Mouse (Mus musculus) mature B cell (primary cell): ENCODE results near the gene Tmem163.

Source experiments
- in situ Hi-C: fragments of 300-500 bp; cut with MboI; formaldehyde crosslinking; loops from 2 replicates; pipeline ENCODE4 v1.14.3; 2019

Gene Tmem163

GRCm38 (mm10) chr1:127500701-127501100 is 178.6 kb downstream of the Tmem163 start:
- in situ Hi-C loops, result loop anchor here (10.0 kb wide), 1 partner anchor 264 kb away; no protein-coding TSS in a partner anchor

- in situ Hi-C loops, result loop anchor here (10.0 kb wide), 1 partner anchor 265 kb away; no protein-coding TSS in a partner anchor
Observed at GRCm38 (mm10) chr1:127500219-127500618, 179.1 kb downstream of the Tmem163 start.

- in situ Hi-C loops, result loop anchor here (5.0 kb wide), 1 partner anchor 189 kb away; no protein-coding TSS in a partner anchor
Observed at GRCm38 (mm10) chr1:127498746-127499145, 180.6 kb downstream of the Tmem163 start.

GRCm38 (mm10) chr1:127496737-127497543 is 182.4 kb downstream of the Tmem163 start:
- in situ Hi-C loops, result loop anchor here (5.0 kb wide), 1 partner anchor 190 kb away; no protein-coding TSS in a partner anchor

DNA sequence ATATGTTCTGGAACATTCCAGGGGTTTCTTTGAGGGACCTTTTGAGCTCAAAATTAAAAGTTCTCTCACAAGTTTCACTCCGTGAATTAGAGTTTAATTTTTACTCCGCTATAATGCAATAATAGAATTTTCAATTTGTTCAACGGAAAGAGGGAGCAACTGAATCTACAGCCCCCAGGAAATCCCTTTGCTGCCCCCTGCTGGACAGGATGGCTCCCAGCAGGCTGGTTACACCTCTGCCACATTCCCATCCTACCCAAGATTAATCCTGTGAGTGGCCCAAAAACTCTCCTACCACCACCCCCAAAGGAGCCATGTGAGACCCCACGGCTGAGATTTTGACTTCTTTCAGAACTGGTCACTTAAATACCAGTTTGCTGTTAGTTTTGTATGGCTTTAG is 192.2 kb downstream of the Tmem163 start:
- in situ Hi-C loops, result no loop called here

DNA sequence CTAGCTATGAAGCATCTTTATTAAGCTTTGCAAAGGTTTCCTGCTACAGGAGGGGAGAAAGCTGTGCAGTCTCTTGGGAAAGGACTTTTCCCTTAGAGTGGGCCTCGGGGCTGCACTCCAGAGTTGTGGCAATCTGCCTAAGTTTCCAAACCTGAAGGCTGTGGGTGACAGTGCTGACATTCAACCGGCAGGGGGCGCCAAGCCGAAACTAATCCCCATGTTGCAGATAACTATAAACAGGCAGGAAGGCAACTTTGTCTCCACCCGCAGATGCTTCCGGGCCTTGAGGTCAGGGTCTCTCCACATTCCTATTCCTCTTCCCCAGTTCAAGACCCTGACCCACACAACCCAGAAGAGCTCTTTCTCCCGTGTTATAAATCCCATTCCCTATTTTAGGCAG is 194.5 kb downstream of the Tmem163 start:
- in situ Hi-C loops, result no loop called here

DNA sequence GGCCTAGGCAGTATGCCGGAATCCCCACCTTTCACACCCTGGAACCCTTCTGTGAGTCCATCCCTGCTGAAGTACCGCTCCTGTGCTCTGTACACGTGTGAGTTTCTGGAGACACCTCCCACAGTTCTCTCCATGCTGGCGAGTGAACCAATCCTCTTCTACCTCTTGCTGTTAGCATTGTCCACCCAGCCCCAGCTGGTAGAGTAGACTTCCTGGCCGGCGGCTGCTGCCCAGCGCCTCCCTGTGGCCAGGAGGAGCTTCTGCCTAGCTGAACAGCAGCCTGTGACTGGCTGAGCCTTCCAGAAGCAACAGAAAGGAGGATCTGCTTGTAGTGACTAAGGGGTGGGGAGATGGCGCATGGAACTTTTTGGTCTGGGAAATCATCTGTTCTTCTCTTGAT is 195.2 kb downstream of the Tmem163 start:
- in situ Hi-C loops, result no loop called here

GRCm38 (mm10) chr1:127482911-127483310 is 196.4 kb downstream of the Tmem163 start:
- in situ Hi-C loops, result no loop called here

- in situ Hi-C loops, result no loop called here
Observed at GRCm38 (mm10) chr1:127475756-127476155, 203.6 kb downstream of the Tmem163 start.

GRCm38 (mm10) chr1:127470175-127470574 is 209.2 kb downstream of the Tmem163 start:
- in situ Hi-C loops, result no loop called here

DNA sequence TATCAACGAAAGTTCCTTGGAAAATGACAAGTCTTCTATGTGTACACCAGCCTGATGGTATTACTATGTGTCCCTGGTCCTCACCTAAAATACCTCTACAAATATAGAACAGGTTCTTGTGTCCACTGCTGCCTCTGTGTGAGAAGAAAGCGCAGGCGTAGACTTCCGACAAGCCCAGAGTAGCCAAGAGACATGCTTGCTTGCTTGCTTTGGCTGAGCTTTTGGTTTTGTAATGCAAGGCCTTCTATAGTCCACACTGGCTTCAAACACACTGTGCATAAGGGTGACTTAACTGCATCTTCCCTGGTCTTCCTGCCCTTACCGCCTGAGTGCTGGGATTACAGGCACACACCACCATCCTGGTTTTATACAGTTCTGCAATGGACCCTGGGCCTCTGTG is 212.1 kb downstream of the Tmem163 start:
- in situ Hi-C loops, result no loop called here

GRCm38 (mm10) chr1:127465292-127465691 is 214.1 kb downstream of the Tmem163 start:
- in situ Hi-C loops, result no loop called here

DNA sequence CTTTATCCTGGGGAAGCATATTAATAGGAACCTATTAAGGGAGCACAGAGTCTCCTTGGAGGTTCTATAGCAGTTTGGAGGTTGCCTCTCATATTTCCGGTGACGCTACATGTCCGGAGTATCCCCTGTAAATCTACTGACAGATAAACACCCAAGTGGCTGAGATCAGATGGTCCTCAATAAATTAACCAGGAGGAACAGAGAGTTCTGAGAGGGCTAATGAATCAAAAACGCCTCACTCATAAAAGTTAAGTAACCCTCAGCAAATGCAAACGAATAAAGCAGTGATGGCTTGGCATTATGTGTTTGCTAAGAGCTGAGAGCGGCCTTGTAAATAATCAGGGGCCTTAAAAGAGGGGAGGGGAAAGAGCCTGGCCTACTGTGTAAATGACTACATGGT is 215.3 kb downstream of the Tmem163 start:
- in situ Hi-C loops, result no loop called here

GRCm38 (mm10) chr1:127461017-127461416 is 218.3 kb downstream of the Tmem163 start:
- in situ Hi-C loops, result no loop called here

DNA sequence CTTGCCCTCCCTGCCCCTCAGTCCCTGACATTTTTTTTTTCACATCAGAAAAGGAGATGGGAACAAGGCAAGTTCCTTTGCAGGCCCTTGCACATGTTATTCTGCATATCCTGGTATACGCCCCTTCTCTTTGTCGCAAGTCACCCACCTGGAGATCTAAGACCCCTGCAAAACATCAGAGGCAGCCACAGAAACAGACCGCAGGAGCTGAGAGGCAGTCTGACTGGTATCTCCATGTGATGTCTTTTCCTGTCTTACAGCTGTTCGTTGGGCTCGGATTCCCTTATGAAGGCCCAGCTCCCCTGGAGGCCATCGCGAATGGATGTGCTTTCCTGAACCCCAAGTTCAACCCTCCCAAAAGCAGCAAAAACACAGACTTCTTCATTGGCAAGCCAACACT is 219.8 kb downstream of the Tmem163 start:
- in situ Hi-C loops, result loop anchor here (10.0 kb wide), 1 partner anchor 265 kb away; no protein-coding TSS in a partner anchor

DNA sequence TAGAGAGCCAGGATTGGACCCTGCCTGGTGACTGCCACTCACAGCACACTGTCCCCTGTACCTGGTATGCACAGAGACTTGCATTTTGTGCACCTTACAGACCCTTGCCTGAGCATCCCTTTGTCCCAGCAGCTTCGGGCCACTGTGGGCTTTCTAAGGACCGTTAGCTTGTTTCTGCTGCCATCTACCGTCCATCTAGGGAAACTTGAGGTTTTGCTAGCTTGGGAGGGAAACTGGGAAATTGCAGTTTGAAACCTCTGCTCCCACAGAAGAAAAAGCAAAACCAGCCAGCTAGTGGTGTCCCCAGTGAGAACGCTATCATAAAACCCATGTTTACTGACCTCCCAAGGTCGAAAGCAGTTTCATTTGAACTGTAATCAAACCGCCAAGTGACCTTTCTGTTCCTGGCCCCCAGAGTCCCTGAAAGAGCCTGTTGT is 220.3 kb downstream of the Tmem163 start:
- in situ Hi-C loops, result loop anchor here (10.0 kb wide), 1 partner anchor 264 kb away; no protein-coding TSS in a partner anchor

GRCm38 (mm10) chr1:127453397-127453796 is 226.0 kb downstream of the Tmem163 start:
- in situ Hi-C loops, result loop anchor here (10.0 kb wide), 1 partner anchor 259 kb away; no protein-coding TSS in a partner anchor

- in situ Hi-C loops, result no loop called here
Observed at GRCm38 (mm10) chr1:127444836-127445485, 234.4 kb downstream of the Tmem163 start.

GRCm38 (mm10) chr1:127442880-127443877 is 236.2 kb downstream of the Tmem163 start:
- in situ Hi-C loops, result no loop called here

GRCm38 (mm10) chr1:127441736-127442135 is 237.6 kb downstream of the Tmem163 start:
- in situ Hi-C loops, result no loop called here

DNA sequence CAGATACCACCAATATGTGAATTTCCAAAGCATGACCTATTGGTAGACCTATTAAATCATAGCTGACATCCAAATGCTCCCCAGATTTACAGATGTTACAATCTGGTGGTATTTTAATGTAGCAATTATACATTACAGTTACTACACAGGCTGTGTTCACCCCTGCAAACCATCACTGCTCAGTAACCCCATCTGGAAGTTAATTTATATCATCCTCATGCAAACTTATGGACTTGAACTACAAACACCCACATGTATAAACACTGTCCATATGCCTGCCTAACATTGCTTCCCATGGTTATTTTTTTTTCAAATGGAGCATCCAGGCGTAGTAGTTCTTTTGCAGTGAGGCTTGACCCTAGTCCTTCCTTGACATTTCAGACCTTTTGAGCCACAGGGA is 238.3 kb downstream of the Tmem163 start:
- in situ Hi-C loops, result no loop called here
